Mouse (Mus musculus) frontal cortex, adult 2 months (tissue): ENCODE measurements at regions not wholly inside any gene's neighbourhood (a gene's known extent, or its start where the extent isn't known, plus 50 kb on each side); places are given as distances from the start of the nearest gene placed in this dataset.

Source experiments
- DNase-seq, 2 experiments: peaks; one replicate each; pipeline ENCODE4 v3.0.0; 2022; ENCODE audit warnings: low spot score in 1 of 2; ENCODE audit errors: extremely low spot score in 1 of 2

DNA sequence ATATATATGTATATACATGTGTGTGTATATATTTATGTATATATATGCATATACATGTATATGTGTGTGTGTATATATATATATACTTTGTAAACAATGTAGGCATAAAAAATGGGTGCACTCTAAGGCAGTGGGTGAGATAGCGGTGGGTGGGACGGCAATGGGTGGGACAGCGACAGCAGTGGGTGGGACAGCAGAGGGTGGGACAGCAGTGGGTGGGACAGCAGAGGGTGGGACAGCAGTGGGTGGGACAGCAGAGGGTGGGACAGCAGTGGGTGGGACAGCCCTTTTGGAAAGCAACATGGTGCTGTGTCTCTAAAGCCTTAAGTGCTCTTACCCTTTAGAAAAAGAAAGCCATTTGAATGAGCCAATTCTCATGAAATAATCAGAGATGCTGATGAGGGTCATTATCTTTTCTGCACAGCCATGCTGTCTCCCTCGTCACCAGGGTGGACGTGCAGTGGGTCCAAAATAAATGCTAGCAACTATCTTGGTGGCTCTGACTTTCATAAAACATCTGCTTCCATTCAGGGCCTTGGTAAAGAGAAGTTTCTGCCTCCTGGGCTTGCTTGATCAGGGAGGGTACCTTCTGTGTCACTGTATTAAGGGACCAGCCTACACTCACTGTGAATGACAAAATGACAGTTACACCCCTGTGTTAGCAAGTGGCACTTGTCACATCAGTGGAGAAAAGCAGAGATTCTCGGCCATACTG, 119.3 kb upstream of the Slc44a1 start:
- DNase-seq, result no peak

GRCm38 (mm10) chr4:53319051-53319450, 121.2 kb upstream of the Slc44a1 start:
- no peak for DNase-seq

- no peak for DNase-seq
These were observed 122.0 kb upstream of the Slc44a1 start for GRCm38 (mm10) chr4:53318181-53318580.

GRCm38 (mm10) chr4:53317453-53317824, 122.8 kb upstream of the Slc44a1 start:
- DNase-seq, result no peak

- no peak for DNase-seq
These were observed 123.3 kb upstream of the Slc44a1 start for GRCm38 (mm10) chr4:53316796-53317452.

GRCm38 (mm10) chr4:53315876-53316762, 124.1 kb upstream of the Slc44a1 start:
- no peak for DNase-seq

DNA sequence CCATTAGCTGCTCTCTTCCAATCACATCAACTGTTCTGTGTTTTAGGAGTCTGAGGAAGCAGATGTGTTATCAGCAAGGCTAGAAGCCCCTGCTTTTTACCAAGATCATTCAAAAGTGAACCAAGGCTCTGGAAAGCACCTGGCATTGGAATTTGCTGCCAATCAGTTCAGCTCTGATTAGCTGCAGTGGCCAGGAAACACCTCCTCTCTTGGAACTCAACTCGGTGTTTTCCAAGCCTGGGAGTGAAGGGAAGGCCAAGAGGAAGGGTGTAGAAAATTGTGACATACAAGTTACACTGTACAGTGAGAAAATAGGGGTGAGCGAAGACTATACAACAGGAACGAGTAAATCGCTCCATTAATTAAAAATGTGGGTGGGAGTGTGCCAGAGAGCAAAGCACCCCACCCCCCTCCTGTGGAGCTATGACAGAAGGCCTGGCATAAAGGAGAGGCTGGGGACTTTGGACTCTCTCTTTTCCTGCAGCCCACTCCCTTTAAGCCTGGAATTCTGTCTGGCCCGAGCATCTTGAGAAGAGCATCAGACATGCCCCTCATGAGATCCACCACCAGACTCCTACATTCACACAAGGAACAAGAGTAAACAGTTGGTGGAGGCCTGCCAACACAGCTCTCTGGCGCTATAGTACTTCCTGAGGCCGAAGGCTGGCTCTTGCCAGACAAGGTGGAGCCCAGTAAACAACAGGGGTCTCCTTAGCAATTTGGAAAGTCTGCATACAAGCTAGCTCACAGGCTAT, 124.9 kb upstream of the Slc44a1 start:
- DNase-seq, result peak in 1 of 2 experiments; percentile 33

- no peak for DNase-seq
These were observed 126.1 kb upstream of the Slc44a1 start for GRCm38 (mm10) chr4:53314076-53314475.

GRCm38 (mm10) chr4:53307121-53307520, 133.1 kb upstream of the Slc44a1 start:
- DNase-seq, result peak in 1 of 2 experiments; percentile 42

- DNase-seq, result no peak
These were observed 135.3 kb upstream of the Slc44a1 start for GRCm38 (mm10) chr4:53304782-53305385.

- DNase-seq, result no peak
These were observed 135.9 kb upstream of the Slc44a1 start for GRCm38 (mm10) chr4:53304290-53304654.

GRCm38 (mm10) chr4:53303621-53304289, 136.5 kb upstream of the Slc44a1 start:
- DNase-seq, result no peak

DNA sequence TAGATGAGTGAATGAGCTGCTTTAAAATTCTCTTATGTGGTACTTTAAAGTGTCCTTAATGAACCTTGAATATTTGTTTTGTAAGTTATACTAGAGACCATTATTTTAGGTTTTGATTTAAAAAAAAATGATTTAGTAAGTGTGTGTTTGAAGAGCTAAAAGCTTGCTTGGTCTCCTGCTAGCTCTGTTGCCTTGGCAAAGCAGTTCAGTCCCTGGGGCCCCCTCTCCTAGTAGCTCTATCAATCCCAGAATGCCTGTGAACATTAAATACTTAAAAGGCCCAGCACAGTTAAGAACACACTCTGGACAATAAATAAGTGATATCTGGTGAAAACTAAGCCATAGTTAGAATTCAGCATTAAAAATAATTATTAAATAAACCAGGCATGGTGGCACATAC, 138.3 kb upstream of the Abca1 start:
- DNase-seq, result no peak

GRCm38 (mm10) chr4:53292606-53293005, 132.9 kb upstream of the Abca1 start:
- DNase-seq, result no peak

DNA sequence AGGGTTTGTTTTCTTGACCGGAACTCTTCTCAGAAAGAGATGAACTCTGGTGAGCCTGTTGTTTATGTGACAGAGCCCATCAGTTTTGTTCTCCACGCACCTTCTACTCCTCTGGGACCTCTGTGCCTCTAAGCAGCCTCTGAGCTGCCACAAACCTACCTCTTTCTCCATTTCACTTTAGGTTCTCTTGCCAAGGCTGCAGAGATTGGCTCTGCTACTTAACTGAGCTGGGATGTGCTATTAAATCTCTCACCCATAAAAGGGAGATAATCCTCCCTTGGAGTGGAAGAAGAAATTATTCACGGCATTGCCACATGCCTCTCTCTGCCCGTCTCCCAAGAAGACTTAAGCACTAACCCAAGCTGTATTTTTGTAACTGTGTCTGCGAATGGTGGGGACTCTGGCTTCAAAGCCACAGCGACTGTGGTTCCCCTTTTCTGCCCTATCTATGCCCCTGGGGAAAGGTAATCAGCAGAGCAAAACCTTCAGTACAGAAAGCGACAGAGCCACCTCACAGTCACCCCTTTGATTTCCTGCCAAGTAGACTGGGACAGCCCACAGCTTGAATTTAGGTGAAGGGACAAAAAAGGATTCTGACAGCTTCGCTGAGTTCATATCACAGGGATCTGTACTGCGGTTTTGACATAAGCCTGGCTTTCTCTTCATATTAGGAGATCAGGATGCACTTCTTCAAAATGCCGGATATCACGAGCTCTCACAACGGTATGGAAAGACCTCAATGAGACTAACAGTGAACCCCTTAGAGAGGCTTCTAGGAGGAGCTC, 118.2 kb upstream of the Abca1 start:
- no peak for DNase-seq

GRCm38 (mm10) chr4:53270433-53270832, 110.7 kb upstream of the Abca1 start:
- no peak for DNase-seq

- DNase-seq, result no peak
These were observed 110.3 kb upstream of the Abca1 start for GRCm38 (mm10) chr4:53269999-53270398.

DNA sequence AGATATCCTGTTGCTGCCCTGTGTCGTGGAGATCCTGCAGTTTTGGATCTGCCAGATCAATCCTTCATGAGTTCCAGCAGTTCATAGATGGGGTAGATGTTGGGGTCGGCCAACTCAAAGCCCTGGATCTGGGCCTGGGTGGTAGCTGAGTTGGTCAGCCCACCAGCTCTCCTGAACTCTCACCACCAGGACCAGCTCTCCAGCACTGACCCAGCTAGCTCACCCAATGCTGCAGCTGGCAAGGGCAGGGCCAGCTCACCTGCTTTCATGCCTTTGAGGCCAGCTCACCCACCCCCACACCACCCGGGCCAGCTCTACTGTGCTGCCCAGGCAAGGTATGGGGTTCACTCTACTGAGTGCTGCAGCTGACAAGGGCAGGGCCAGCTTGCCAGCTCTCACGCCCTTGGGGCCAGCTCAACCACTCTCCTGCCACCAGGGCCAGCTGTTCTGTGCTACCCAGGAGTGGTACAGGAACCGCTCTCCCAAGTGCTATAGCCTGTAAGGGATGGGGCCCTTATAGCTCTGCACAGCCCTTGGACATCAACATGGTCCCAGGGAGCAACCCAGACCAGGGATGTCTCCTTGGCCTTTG, 109.7 kb upstream of the Abca1 start:
- no peak for DNase-seq

DNA sequence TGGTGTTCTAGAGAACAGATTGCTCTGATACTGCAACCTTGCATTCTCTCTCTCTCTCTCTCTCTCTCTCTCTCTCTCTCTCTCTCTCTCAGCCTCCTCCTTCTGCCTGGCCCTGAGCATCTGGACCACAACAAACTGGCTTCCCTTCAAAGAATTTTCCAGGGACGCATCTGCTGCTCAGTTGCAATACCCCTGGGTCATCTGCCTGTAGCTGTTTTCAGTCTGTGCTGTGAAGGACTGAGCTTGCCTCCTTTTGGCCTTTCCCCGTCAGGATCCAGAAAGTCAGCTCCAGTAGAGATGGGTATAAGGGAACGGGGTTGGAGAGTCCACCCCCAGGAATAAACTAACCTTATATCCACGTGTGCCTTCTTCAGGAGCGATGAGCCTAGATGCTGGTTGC, 105.2 kb upstream of the Abca1 start:
- no peak for DNase-seq
